Mouse (Mus musculus): ENCODE measurements around the gene Olfr933. TPM values are rescaled to one million over a fixed set of nuclear protein-coding genes. Genes with fewer than 3 reads are reported as not detected.

The Olfr933 gene
- total RNA-seq (2015; ENCODE audit: low replicate concordance): not detected in 2 replicates
- 1.1 TPM in 1 of 2 replicates, not detected in the other for total RNA-seq (2017; ENCODE audit: low replicate concordance)

- ATAC-seq (replicated peaks; ENCODE audit: low FRiP score, poor library complexity, severe bottlenecking): no peak
Observed at GRCm38 (mm10) chr9:38972013-38972412, at the start of gene Olfr933. Olfr933 (plus strand) TSS chr9:38972313.

- ATAC-seq (replicated peaks; ENCODE audit: low FRiP score, poor library complexity, severe bottlenecking): no peak
Observed at GRCm38 (mm10) chr9:38929509-38929908, 42.6 kb upstream of the Olfr933 start, which contains the start of gene Olfr930. Olfr930 (plus strand) TSS chr9:38929809.

GRCm38 (mm10) chr9:38953401-38954123 is 18.6 kb upstream of the Olfr933 start:
- no peak for ATAC-seq (replicated peaks; ENCODE audit: low FRiP score, poor library complexity, severe bottlenecking)

GRCm38 (mm10) chr9:38954124-38954416 is 18.0 kb upstream of the Olfr933 start:
- ATAC-seq (replicated peaks; ENCODE audit: low FRiP score, poor library complexity, severe bottlenecking): no peak

- ATAC-seq (replicated peaks; ENCODE audit: low FRiP score, poor library complexity, severe bottlenecking): no peak
Observed at GRCm38 (mm10) chr9:38988215-38988614, 16.1 kb downstream of the Olfr933 start, which contains the start of gene Olfr934. Olfr934 (minus strand) TSS chr9:38988315.

- ATAC-seq (replicated peaks; ENCODE audit: low FRiP score, poor library complexity, severe bottlenecking): no peak
Observed at GRCm38 (mm10) chr9:38999583-38999982, 27.5 kb downstream of the Olfr933 start, which contains the start of gene Olfr935. Olfr935 (minus strand) TSS chr9:38999683.

- ATAC-seq (replicated peaks; ENCODE audit: low FRiP score, poor library complexity, severe bottlenecking): no peak
Observed at GRCm38 (mm10) chr9:39023277-39023676, 51.2 kb downstream of the Olfr933 start, which contains the start of gene Olfr146. Olfr146 (minus strand) TSS chr9:39023377.

Other genes starting within 250 kb of the Olfr933 start
- not detected in 2 replicates for gene Olfr920, start 220.0 kb upstream of the Olfr933 start, total RNA-seq (2015; ENCODE audit: low replicate concordance)
- gene Olfr920, start 220.0 kb upstream of the Olfr933 start, total RNA-seq (2017; ENCODE audit: low replicate concordance): 0.28 TPM in 1 of 2 replicates, not detected in the other
- gene Olfr921, start 199.2 kb upstream of the Olfr933 start, total RNA-seq (2015; ENCODE audit: low replicate concordance): not detected in 2 replicates
- gene Olfr921, start 199.2 kb upstream of the Olfr933 start, total RNA-seq (2017; ENCODE audit: low replicate concordance): not detected in 2 replicates
- not detected in 2 replicates for gene Olfr922, start 157.7 kb upstream of the Olfr933 start, total RNA-seq (2015; ENCODE audit: low replicate concordance)
- gene Olfr922, start 157.7 kb upstream of the Olfr933 start, total RNA-seq (2017; ENCODE audit: low replicate concordance): not detected in 2 replicates
- not detected in 2 replicates for gene Olfr923, start 145.8 kb upstream of the Olfr933 start, total RNA-seq (2015; ENCODE audit: low replicate concordance)
- gene Olfr923, start 145.8 kb upstream of the Olfr933 start, total RNA-seq (2017; ENCODE audit: low replicate concordance): not detected in 2 replicates
- gene Olfr924, start 127.9 kb upstream of the Olfr933 start, total RNA-seq (2015; ENCODE audit: low replicate concordance): not detected in 2 replicates
- 0.28 TPM in 1 of 2 replicates, not detected in the other for gene Olfr924, start 127.9 kb upstream of the Olfr933 start, total RNA-seq (2017; ENCODE audit: low replicate concordance)
- not detected in 2 replicates for gene Olfr26, start 117.3 kb upstream of the Olfr933 start, total RNA-seq (2015; ENCODE audit: low replicate concordance)
- not detected in 2 replicates for gene Olfr26, start 117.3 kb upstream of the Olfr933 start, total RNA-seq (2017; ENCODE audit: low replicate concordance)
- gene Olfr926, start 95.2 kb upstream of the Olfr933 start, total RNA-seq (2015; ENCODE audit: low replicate concordance): not detected in 2 replicates
- not detected in 2 replicates for gene Olfr926, start 95.2 kb upstream of the Olfr933 start, total RNA-seq (2017; ENCODE audit: low replicate concordance)
- not detected in 2 replicates for gene Olfr930, start 42.5 kb upstream of the Olfr933 start, total RNA-seq (2015; ENCODE audit: low replicate concordance)
- gene Olfr930, start 42.5 kb upstream of the Olfr933 start, total RNA-seq (2017; ENCODE audit: low replicate concordance): not detected in 2 replicates
- gene Olfr934, start 16.0 kb downstream of the Olfr933 start, total RNA-seq (2015; ENCODE audit: low replicate concordance): not detected in 2 replicates
- 0.70 TPM in 1 of 2 replicates, not detected in the other for gene Olfr934, start 16.0 kb downstream of the Olfr933 start, total RNA-seq (2017; ENCODE audit: low replicate concordance)
- gene Olfr935, start 27.4 kb downstream of the Olfr933 start, total RNA-seq (2015; ENCODE audit: low replicate concordance): not detected in 2 replicates
- gene Olfr935, start 27.4 kb downstream of the Olfr933 start, total RNA-seq (2017; ENCODE audit: low replicate concordance): not detected in 2 replicates
- gene Olfr146, start 51.1 kb downstream of the Olfr933 start, total RNA-seq (2015; ENCODE audit: low replicate concordance): not detected in 2 replicates
- not detected in 2 replicates for gene Olfr146, start 51.1 kb downstream of the Olfr933 start, total RNA-seq (2017; ENCODE audit: low replicate concordance)
- gene Olfr937, start 92.6 kb downstream of the Olfr933 start, total RNA-seq (2015; ENCODE audit: low replicate concordance): not detected in 2 replicates
- not detected in 2 replicates for gene Olfr937, start 92.6 kb downstream of the Olfr933 start, total RNA-seq (2017; ENCODE audit: low replicate concordance)
- gene Olfr938, start 106.6 kb downstream of the Olfr933 start, total RNA-seq (2015; ENCODE audit: low replicate concordance): not detected in 2 replicates
- gene Olfr938, start 106.6 kb downstream of the Olfr933 start, total RNA-seq (2017; ENCODE audit: low replicate concordance): not detected in 2 replicates
- not detected in 2 replicates for gene Olfr27, start 155.8 kb downstream of the Olfr933 start, total RNA-seq (2015; ENCODE audit: low replicate concordance)
- not detected in 2 replicates for gene Olfr27, start 155.8 kb downstream of the Olfr933 start, total RNA-seq (2017; ENCODE audit: low replicate concordance)
- not detected in 2 replicates for gene Olfr943, start 194.0 kb downstream of the Olfr933 start, total RNA-seq (2015; ENCODE audit: low replicate concordance)
- gene Olfr943, start 194.0 kb downstream of the Olfr933 start, total RNA-seq (2017; ENCODE audit: low replicate concordance): under 0.01 TPM in 1 of 2 replicates, not detected in the other
- not detected in 2 replicates for gene Olfr944, start 229.6 kb downstream of the Olfr933 start, total RNA-seq (2015; ENCODE audit: low replicate concordance)
- gene Olfr944, start 229.6 kb downstream of the Olfr933 start, total RNA-seq (2017; ENCODE audit: low replicate concordance): not detected in 2 replicates

Data from erythroblast, adult 5-6 weeks (primary cell).